Mouse (Mus musculus) frontal cortex, postnatal 10 days (tissue): ENCODE results near the gene Zfpl1.
"Not testable (repeated sequence)": the region's sequence is repeated elsewhere in the genome, so short reads cannot be mapped to it uniquely, and the experiment has no call there.

Experiments
- DNase-seq, 2 experiments: peaks; one replicate each; pipeline ENCODE4 v3.0.0; 2022; ENCODE audit warnings: low spot score in 2 of 2, mixed read lengths in 1 of 2

Gene Zfpl1

GRCm38 (mm10) chr19:6084478-6085248 lies at the start of gene Zfpl1, which contains the start of gene Cdca5:
Gene Zfpl1 (minus strand): TSS chr19:6084956.
Gene Cdca5 (plus strand): TSS chr19:6084983.
- DNase-seq: peak; percentile 96 to 97

- not testable (repeated sequence) for DNase-seq
Observed at GRCm38 (mm10) chr19:6133197-6133596, 48.4 kb upstream of the Zfpl1 start.

- no peak for DNase-seq
Observed at GRCm38 (mm10) chr19:6132171-6132827, 47.5 kb upstream of the Zfpl1 start.

- DNase-seq: not testable (repeated sequence)
Observed at GRCm38 (mm10) chr19:6130414-6131128, 45.8 kb upstream of the Zfpl1 start.

GRCm38 (mm10) chr19:6127760-6128341 lies 43.1 kb upstream of the Zfpl1 start, which contains the start of gene Snx15:
Gene Snx15 (minus strand): TSS chr19:6128304.
- peak; percentile 92 to 94 for DNase-seq

GRCm38 (mm10) chr19:6126789-6127580 lies 42.2 kb upstream of the Zfpl1 start:
- no peak for DNase-seq

GRCm38 (mm10) chr19:6126289-6126688 lies 41.5 kb upstream of the Zfpl1 start:
- no peak for DNase-seq

- no peak for DNase-seq
Observed at GRCm38 (mm10) chr19:6124898-6125297, 40.1 kb upstream of the Zfpl1 start.

- no peak for DNase-seq
Observed at GRCm38 (mm10) chr19:6123330-6123729, 38.6 kb upstream of the Zfpl1 start.

- no peak for DNase-seq
Observed at GRCm38 (mm10) chr19:6121761-6122160, 37.0 kb upstream of the Zfpl1 start.

- DNase-seq: no peak
Observed at GRCm38 (mm10) chr19:6118677-6119185, 34.0 kb upstream of the Zfpl1 start.

GRCm38 (mm10) chr19:6117986-6118676 lies 33.4 kb upstream of the Zfpl1 start, which contains the start of gene Sac3d1:
Gene Sac3d1 (minus strand): TSS chr19:6118650.
- DNase-seq: peak; percentile 81 to 86

- no peak for DNase-seq
Observed at GRCm38 (mm10) chr19:6117346-6117985, 32.7 kb upstream of the Zfpl1 start.

- no peak for DNase-seq
Observed at GRCm38 (mm10) chr19:6116113-6116850, 31.5 kb upstream of the Zfpl1 start.

GRCm38 (mm10) chr19:6113116-6113515 lies 28.4 kb upstream of the Zfpl1 start:
- no peak for DNase-seq

- no peak for DNase-seq
Observed at GRCm38 (mm10) chr19:6105586-6105985, 20.8 kb upstream of the Zfpl1 start, which contains the start of gene Naaladl1. Gene Naaladl1 (plus strand): TSS chr19:6105782.

GRCm38 (mm10) chr19:6104476-6104875 lies 19.7 kb upstream of the Zfpl1 start:
- DNase-seq: no peak

GRCm38 (mm10) chr19:6102169-6102853 lies 17.6 kb upstream of the Zfpl1 start:
- no peak for DNase-seq
